12 mouse cellular contexts compared by ENCODE assay signal in genomic region chr5:133047456-133047855, GRCm38 (mm10).
"Had no signal": no experiment of that assay in that cellular context is flagged by ENCODE, and none has a peak within 500 bp of the region (broad histone marks: within the 10 kb centered on the region; RNA-seq: fewer than 3 reads in every experiment).

No protein-coding gene starts in this region.

- DNase-seq: kidney, adult 18-20 months; kidney, adult 9 months; kidney, postnatal 14 days; kidney, postnatal 4 days; liver; lung, adult 18-20 months; lung, postnatal 10 days; lung, postnatal 36 days; right cerebral cortex, postnatal 14 days; thymus, adult 2 months; thymus, postnatal 14 days; thymus, postnatal 4 days had no signal
